Mouse (Mus musculus): ENCODE results near the gene Trabd2b.

The Trabd2b gene

GRCm38 (mm10) chr4:114650551-114650950 is 244.0 kb downstream of the Trabd2b start:
- CTCF ChIA-PET = interaction anchor here (0.6 kb wide), 1 partner anchor 332 kb away, joined by 3 read pairs; no protein-coding TSS in a partner anchor

- CTCF ChIA-PET = interaction anchor here (0.6 kb wide), 1 partner anchor 331 kb away, joined by 3 read pairs; no protein-coding TSS in a partner anchor
Measured at GRCm38 (mm10) chr4:114651007-114651406, 244.5 kb downstream of the Trabd2b start.

GRCm38 (mm10) chr4:114651606-114652005 is 245.1 kb downstream of the Trabd2b start:
- CTCF ChIA-PET = no interaction called here

- CTCF ChIA-PET = no interaction called here
Measured at GRCm38 (mm10) chr4:114652400-114652799, 245.9 kb downstream of the Trabd2b start.

GRCm38 (mm10) chr4:114657933-114658332 is 251.4 kb downstream of the Trabd2b start:
- CTCF ChIA-PET = no interaction called here

GRCm38 (mm10) chr4:114659876-114660275 is 253.4 kb downstream of the Trabd2b start:
- CTCF ChIA-PET = no interaction called here

GRCm38 (mm10) chr4:114664063-114665036 is 257.8 kb downstream of the Trabd2b start:
- CTCF ChIA-PET = no interaction called here

All from spleen, embryonic (tissue).